Mouse (Mus musculus) adrenal gland, postnatal 10 days (tissue): Measurements from ENCODE around the gene Hdac11. TPM values are rescaled to one million over a fixed set of nuclear protein-coding genes. Genes with fewer than 3 reads are reported as not detected.
A peak's percentile ranks its signal among the peaks of the same experiment; 100 is the strongest.

ENCODE experiments used
- DNase-seq: peaks from one replicate; pipeline ENCODE4 v3.0.0; 2021; ENCODE audit warnings: mixed read lengths
- total RNA-seq, 2 experiments: library from RNA; stranded (reverse); gene quantifications; 2 replicates each; pipeline ENCODE4 v1.2.3; 2021

Hdac11 gene
- total RNA-seq, 2 experiments from 2014 or later = 9.7 to 12.3 TPM

GRCm38 (mm10) chr6:91167828-91168227, 11.4 kb downstream of the Hdac11 start:
- no peak for DNase-seq

- no peak for DNase-seq
Measured at GRCm38 (mm10) chr6:91169129-91169528, 12.7 kb downstream of the Hdac11 start.

- no peak for DNase-seq
Measured at GRCm38 (mm10) chr6:91171396-91171895, 15.0 kb downstream of the Hdac11 start.

- DNase-seq = no peak
Measured at GRCm38 (mm10) chr6:91172381-91172780, 15.9 kb downstream of the Hdac11 start.

GRCm38 (mm10) chr6:91173221-91173880, 16.9 kb downstream of the Hdac11 start:
- DNase-seq = peak; percentile 79

GRCm38 (mm10) chr6:91174211-91174610, 17.7 kb downstream of the Hdac11 start:
- DNase-seq = peak; percentile 17

GRCm38 (mm10) chr6:91180767-91181171, 24.3 kb downstream of the Hdac11 start:
- DNase-seq = no peak

GRCm38 (mm10) chr6:91181320-91181719, 24.9 kb downstream of the Hdac11 start:
- peak; percentile 86 for DNase-seq

GRCm38 (mm10) chr6:91182075-91182490, 25.6 kb downstream of the Hdac11 start:
- DNase-seq = no peak

GRCm38 (mm10) chr6:91183041-91183440, 26.6 kb downstream of the Hdac11 start:
- DNase-seq = no peak

- DNase-seq = no peak
Measured at GRCm38 (mm10) chr6:91183980-91184379, 27.5 kb downstream of the Hdac11 start.

- DNase-seq = no peak
Measured at GRCm38 (mm10) chr6:91184776-91185175, 28.3 kb downstream of the Hdac11 start.

- DNase-seq = no peak
Measured at GRCm38 (mm10) chr6:91185502-91185901, 29.0 kb downstream of the Hdac11 start.

GRCm38 (mm10) chr6:91186161-91186931, 29.9 kb downstream of the Hdac11 start:
- no peak for DNase-seq

- no peak for DNase-seq
Measured at GRCm38 (mm10) chr6:91186934-91187333, 30.5 kb downstream of the Hdac11 start.

- DNase-seq = peak; percentile 55
Measured at GRCm38 (mm10) chr6:91187871-91188270, 31.4 kb downstream of the Hdac11 start.

- no peak for DNase-seq
Measured at GRCm38 (mm10) chr6:91189971-91190370, 33.5 kb downstream of the Hdac11 start.

GRCm38 (mm10) chr6:91191465-91191864, 35.0 kb downstream of the Hdac11 start:
- DNase-seq = no peak

GRCm38 (mm10) chr6:91192421-91192820, 36.0 kb downstream of the Hdac11 start:
- no peak for DNase-seq

- no peak for DNase-seq
Measured at GRCm38 (mm10) chr6:91192851-91193545, 36.5 kb downstream of the Hdac11 start.

GRCm38 (mm10) chr6:91198456-91198855, 42.0 kb downstream of the Hdac11 start:
- DNase-seq = no peak

- no peak for DNase-seq
Measured at GRCm38 (mm10) chr6:91200429-91201188, 44.1 kb downstream of the Hdac11 start.
